Mouse (Mus musculus) embryonic fibroblast, embryonic 13.5 days (primary cell): Measurements from ENCODE around the gene Rab33a. TPM values are rescaled to one million over a fixed set of nuclear protein-coding genes. Genes with fewer than 3 reads are reported as not detected.

Experiments used
- H3K27ac ChIP-seq: 2 replicates; pipeline ENCODE4 v1.5.1; 2012; ENCODE audit warnings: low read length, control low read depth, inconsistent platforms; ENCODE audit not compliant: insufficient read depth
- H3K4me1 ChIP-seq: 2 replicates; pipeline ENCODE4 v1.6.1; 2011; ENCODE audit warnings: low read length; ENCODE audit not compliant: control insufficient read depth, insufficient read depth
- H3K4me3 ChIP-seq: 2 replicates; pipeline ENCODE4 v1.5.1; 2011; ENCODE audit warnings: mild to moderate bottlenecking, control low read depth, low read length; ENCODE audit not compliant: insufficient read depth
- CTCF ChIP-seq: IDR thresholded peaks from 2 replicates; pipeline ENCODE4 v1.5.1; 2011; ENCODE audit warnings: mild to moderate bottlenecking, control low read depth, low read length, moderate library complexity, borderline replicate concordance; ENCODE audit not compliant: insufficient read depth
- POLR2A ChIP-seq: IDR thresholded peaks from 2 replicates; pipeline ENCODE4 v1.6.1; 2011; ENCODE audit warnings: low read depth, mild to moderate bottlenecking, control low read depth, low read length, moderate library complexity
- polyA plus RNA-seq: library from polyadenylated mRNA; stranded (reverse); fragments of >200 nt; gene quantifications from 2 replicates; pipeline ENCODE4 v1.2.4, GENCODE M21; 2011; ENCODE audit warnings: low read depth; ENCODE audit not compliant: missing spikeins, insufficient read length

Gene Rab33a
- polyA plus RNA-seq, 1 experiment: not detected

- Histone ChIP-seq H3K4me1 (peaks cover 3% of the 10 kb centered on the region), H3K4me3 (no peak overlapping the region), H3K27ac (peak overlapping the region; percentile 64)
- TF ChIP-seq CTCF (no peak), POLR2A (no peak)
These were observed 6.2 kb downstream of the Rab33a start for GRCm38 (mm10) chrX:48525332-48525731.

- no peak overlapping the region for H3K4me3 ChIP-seq
- H3K4me1 ChIP-seq: peaks cover 3% of the 10 kb centered on the region
- TF ChIP-seq POLR2A: no peak
- TF ChIP-seq CTCF: no peak
- H3K27ac ChIP-seq: peak overlapping the region; percentile 64
These were observed 6.8 kb downstream of the Rab33a start for GRCm38 (mm10) chrX:48525866-48526265.

GRCm38 (mm10) chrX:48526435-48526834 is 7.3 kb downstream of the Rab33a start:
- Histone ChIP-seq H3K4me1 (peaks cover 3% of the 10 kb centered on the region), H3K27ac (peak overlapping the region; percentile 45; the same call in 1 of the 2 replicates), H3K4me3 (no peak overlapping the region)
- TF ChIP-seq CTCF (no peak), POLR2A (no peak)

GRCm38 (mm10) chrX:48532175-48532574 is 13.1 kb downstream of the Rab33a start:
- H3K4me3 ChIP-seq: no peak overlapping the region
- H3K27ac ChIP-seq: no peak overlapping the region
- TF ChIP-seq CTCF: peak; percentile 52; the same call in 1 of the 2 replicates
- TF ChIP-seq POLR2A: no peak
- H3K4me1 ChIP-seq: no peaks in the 10 kb centered on the region

Other genes starting within 250 kb of the Rab33a start
- 9.2 and 9.7 TPM in 2 replicates for gene Bcorl1, start 177.9 kb upstream of the Rab33a start, polyA plus RNA-seq
- 27.1 and 30.6 TPM in 2 replicates for gene Elf4, start 56.2 kb upstream of the Rab33a start, polyA plus RNA-seq
- gene Aifm1, start 5.7 kb upstream of the Rab33a start, polyA plus RNA-seq: 32.0 and 33.7 TPM in 2 replicates
- gene Zfp280c, start 75.2 kb downstream of the Rab33a start, polyA plus RNA-seq: 22.1 and 29.3 TPM in 2 replicates
- 7.7 and 8.6 TPM in 2 replicates for gene Slc25a14, start 104.1 kb downstream of the Rab33a start, polyA plus RNA-seq
- gene Gpr119, start 155.2 kb downstream of the Rab33a start, polyA plus RNA-seq: not detected in 2 replicates
- 7.5 and 9.1 TPM in 2 replicates for gene Rbmx2, start 175.7 kb downstream of the Rab33a start, polyA plus RNA-seq